Mouse (Mus musculus) megakaryocyte, embryonic 14.5 days (primary cell): ENCODE measurements around the gene Tspyl3.

Source experiments
- FLI1 ChIP-seq: IDR thresholded peaks from 2 replicates; pipeline ENCODE4 v1.6.1; 2012; ENCODE audit warnings: low read length, inconsistent platforms, mixed read lengths
- GATA1 ChIP-seq: IDR thresholded peaks from 3 replicates; pipeline ENCODE4 v1.6.1; 2012; ENCODE audit warnings: mixed read lengths, low read length, inconsistent platforms, borderline replicate concordance

DNA sequence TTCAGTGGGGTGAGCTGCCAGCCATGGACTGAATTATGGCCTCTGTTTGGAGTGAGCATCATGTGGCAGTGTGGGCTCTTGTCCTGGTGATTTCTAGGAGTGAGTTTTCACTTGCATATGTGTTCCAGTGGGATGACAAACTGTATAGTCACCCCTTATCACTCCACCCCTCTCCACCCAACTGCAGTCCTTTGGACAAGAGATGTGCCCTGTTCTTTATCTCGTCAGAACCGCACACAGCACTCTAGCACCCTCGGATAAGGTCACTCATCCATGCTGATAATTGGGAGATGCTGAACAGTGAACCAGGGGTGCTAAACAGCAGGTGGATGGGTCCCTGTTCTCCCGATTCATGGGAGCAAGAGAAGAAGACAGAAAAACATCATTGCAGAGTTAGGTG lies 3.6 kb downstream of the Tspyl3 start:
- TF ChIP-seq GATA1 (no peak), FLI1 (no peak)
